Mouse (Mus musculus) erythroid progenitor cell, adult 5-6 weeks (primary cell): ENCODE measurements around the gene Sertad4. TPM values are rescaled to one million over a fixed set of nuclear protein-coding genes. Genes with fewer than 3 reads are reported as not detected.

Experiments used
- ATAC-seq: replicated peaks from 2 replicates; pipeline ENCODE4 v1.8.0; 2016; ENCODE audit warnings: moderate number of reproducible peaks, mild to moderate bottlenecking, moderate TSS enrichment, inconsistent platforms; ENCODE audit not compliant: poor library complexity, low FRiP score, severe bottlenecking
- total RNA-seq, 2 experiments: library from RNA; stranded (forward) in 1 of 2; stranded (reverse) in 1 of 2; fragments of 150-400 nt in 1 of 2; fragments of 186-747, 209-891 nt in 1 of 2; gene quantifications; 2 replicates each; pipeline versions ENCODE4 v1.2.3 to v1.2.4; 2015 to 2017; ENCODE audit warnings: low replicate concordance in 2 of 2

The Sertad4 gene
- total RNA-seq, 2 experiments from 2014 or later: not detected

DNA sequence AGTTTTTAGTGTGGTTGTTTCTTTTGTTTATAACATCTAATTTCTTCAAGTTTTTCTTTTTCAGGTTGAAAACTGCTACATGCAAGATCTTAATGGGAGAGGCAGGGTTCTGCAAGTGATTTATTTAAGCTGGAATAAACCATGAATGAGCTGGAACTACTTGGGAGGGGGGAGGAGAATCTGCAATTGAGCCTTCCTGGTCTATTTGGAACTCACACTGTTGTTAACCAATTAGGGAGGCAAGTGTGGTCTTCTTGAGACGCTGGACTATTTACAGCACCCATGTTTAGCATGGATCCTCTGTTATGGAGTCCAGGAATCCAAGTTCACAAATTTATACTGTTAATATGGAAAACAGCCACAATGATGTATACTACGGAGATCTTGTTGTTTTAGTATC lies 2.1 kb downstream of the Sertad4 start:
- ATAC-seq: no peak

DNA sequence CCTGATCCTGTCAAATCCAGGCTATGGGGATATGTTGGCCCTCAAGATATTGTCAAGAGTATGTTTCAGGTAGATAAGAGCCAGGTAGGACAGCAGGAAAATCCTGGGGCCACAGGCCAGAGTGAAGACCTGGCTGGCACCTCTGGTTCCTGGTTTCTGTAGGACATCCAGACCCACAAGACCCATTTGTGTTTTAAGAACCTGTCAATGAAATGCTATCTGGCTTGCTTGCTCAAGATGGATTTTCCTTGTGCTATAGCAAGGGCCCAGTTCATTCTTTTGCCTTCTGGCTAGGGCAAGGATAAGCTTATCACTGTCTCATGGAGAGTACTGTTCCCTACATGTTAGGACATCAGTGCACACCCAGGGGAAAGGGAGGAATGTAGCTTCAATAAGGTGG lies 3.5 kb downstream of the Sertad4 start:
- ATAC-seq: no peak

DNA sequence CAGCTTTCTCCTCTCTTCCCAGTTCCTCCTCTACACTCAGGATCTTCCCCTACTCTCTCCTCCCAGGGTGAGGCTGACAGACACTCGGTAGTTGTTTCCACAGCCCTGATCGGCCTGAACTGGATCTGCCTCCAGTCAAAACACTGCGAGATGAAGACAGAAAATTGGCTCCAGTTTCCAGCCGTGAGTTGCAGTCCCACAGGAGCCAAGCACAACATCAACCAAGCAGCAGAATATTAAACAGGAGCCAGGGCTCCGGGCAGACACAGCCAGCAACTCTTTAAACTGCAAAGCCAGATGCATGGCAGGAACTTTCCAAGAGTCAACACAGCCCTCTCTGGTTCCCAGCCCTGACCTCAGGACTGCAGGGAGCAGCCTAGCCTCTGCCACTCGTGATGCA lies 3.9 kb downstream of the Sertad4 start:
- ATAC-seq: no peak

DNA sequence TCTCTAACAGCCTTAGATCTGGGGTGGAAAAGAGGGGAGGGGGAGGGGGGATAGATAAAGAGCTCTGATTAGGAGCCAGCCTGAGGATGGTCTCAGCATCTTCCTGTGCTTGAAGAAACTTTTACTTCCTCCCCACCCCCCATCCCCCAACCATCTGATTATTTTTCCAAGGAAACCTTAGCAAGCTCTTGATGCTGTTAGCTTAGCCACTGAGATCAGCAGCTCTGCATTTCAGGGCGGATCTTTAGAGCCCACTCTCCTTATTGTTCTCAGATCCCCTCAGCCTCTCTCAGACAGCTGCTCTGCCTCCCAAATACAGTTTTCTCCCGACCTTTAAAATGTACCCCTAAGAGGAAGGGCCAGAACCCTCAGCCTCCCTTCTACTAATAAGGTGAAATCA lies 4.4 kb downstream of the Sertad4 start:
- ATAC-seq: no peak

DNA sequence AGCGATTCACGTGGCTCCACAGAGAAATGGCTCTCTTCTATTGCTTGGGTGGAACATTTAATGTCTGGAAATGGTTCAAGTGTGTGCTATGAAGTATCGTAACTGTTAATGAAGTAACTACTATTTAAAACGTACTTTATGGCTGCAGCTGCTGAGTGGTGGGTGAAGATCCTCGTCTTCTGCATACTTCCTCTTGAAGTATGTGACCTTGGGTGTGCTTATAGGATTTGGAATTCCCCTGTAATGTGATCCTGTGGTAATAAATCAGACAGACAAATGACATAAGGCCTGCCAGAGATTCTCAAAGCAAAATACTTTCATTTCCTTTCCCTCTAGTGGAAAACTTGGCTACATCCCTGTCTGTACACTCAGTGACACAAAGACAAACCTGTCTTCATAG lies 5.9 kb downstream of the Sertad4 start:
- ATAC-seq: no peak

DNA sequence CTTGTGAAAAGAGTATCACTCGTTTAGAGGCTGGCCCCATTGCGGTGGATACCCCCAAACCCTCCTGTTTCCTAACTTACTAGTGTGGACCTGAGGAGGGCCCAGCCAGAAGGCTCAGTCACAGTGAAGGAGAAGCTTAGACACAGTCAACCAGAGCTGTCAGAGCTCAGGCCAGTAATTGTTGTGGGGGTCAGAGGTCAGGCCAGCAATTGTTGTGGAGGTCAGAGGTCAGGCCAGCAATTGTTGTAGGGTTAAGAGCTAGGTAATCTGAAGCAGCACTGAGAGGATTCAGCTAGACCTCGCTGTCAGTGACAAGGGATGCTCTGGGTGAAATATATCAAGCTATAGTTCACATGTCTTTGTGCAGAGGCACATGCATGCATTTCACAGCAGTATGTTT lies 8.3 kb downstream of the Sertad4 start:
- no peak for ATAC-seq

DNA sequence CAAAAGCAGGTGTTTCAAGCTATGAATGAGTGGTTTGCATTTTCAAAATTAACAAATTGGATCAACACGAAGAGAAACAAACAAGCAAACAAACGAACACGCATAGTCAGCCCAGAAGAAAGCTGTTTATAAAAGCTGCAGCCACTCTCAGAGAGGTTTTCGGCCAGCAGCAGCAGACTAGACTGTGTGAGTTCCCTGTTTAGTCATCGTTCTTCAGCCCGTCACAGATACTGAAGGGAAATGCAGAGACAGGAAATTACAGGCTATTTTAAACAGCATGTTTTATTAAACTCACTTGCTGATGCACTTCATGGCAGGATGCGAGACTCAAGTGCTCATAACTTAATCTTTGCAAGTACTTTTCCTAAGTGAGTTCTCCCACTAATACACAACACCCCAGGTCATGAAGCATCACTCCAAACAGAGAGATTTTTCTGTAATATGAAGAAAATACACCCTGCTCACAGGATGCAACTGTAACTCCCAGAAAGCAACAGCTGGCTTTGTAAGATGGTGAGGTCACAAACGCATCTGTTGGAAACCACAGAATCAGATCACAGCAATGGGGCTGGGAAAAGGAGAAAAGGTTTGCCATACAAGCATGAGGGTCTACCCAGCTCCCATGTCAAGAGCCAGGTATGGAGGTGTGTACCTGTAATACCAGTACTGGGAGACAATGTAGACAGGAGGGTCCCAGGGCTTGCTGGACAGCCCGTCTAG lies 14.3 kb downstream of the Sertad4 start:
- ATAC-seq: no peak

DNA sequence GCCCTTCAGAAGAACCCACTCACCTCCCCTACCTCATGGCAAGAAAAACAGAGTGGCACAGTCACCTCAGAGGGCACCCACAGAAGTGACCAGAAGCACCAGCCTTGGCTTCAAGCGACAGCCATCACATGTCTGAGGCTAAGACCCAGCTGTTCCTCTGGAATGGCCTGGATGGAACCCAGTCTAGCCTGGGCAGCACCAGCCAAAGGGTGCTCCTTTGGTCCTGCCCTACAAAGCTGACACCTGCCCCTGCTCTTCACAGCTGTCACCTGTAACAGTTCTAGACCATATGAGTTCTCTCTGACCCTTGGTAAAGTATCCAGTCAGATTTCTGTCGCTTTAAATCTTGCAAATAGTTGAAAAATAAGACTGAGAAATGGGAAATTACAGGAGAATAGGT lies 14.9 kb downstream of the Sertad4 start:
- ATAC-seq: no peak

DNA sequence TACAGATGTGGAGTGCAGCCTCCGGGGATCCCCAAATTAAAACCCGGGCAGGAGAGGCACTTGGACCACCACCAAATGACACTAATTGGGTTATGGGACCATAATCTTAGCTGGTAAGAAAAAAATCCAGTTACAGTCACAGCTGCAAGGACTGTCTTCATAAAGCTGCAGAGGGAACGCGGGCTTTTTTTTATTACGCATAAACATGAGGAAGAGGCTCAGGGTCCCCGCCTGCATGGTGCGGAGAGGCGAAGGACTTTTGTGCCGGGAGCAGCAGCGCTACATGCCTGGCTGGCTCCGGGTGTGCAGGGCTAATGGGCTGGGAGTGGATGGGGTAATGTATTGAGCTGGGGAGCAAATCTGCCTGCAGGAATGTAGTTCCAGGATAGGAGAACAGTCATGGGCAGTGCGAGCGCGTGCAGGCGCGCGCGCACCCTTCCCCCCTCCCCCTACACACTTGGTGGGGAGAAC lies 20.3 kb downstream of the Sertad4 start:
- ATAC-seq: no peak

DNA sequence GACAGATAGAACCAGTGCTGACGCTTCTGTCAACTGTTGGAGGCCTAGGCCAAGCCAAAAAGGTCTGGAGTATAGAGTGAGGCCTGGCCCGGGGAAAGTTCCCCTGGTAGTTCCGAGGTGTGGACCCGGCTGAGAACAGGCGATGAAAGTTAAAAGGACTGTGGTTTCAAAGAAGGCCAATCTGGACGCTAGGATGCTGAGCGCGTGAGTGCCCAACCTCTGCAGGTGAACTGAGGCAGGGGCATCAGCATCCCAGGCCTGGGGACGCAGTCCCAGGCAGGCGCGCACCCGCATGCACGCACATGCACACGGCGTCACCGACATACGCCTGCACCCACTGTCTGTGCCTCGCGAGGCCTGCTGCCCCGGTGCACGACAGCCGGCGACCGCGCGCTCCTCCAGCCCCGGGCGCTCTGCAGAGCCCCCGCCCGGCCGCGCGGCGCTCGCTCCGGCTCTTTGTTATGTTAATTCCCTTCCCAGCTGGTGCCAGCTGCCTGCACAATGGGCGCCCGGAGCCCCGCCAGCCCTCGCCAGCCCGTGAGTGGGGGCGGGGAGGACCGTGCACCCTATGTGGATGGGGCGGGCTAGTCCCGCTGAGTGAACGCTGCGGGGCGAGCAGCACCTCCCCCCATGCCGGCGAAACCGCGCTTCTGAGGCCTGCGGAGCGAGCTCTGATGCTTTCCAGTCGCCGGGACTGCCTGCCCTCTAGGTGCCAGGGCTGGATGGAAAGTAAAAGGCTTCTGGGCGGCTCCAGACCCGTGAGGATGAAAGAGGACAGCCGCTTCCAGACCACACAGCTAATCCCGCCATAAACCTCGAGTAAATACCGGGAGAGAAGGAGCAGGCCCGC lies 21.0 kb downstream of the Sertad4 start:
- no peak for ATAC-seq

DNA sequence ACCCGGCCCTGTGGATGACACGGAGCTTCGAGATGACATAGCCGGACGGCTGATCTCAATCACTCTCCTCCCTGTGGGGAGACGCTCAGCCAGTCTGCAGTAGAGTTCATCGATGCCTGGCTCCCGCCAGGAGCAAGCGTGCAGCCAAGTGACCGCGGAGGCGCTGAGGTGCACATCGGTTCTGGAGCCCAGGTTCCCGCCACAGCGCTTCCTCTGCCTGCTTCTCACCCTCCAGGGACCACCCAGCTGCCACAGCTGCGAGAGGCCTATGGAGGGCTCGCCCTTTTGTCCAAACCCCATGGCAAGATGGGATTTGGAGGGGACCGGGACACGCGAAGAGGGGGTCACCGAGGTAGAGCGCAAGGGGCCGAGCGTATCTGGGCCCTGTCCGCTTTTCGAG lies 22.0 kb downstream of the Sertad4 start:
- no peak for ATAC-seq

DNA sequence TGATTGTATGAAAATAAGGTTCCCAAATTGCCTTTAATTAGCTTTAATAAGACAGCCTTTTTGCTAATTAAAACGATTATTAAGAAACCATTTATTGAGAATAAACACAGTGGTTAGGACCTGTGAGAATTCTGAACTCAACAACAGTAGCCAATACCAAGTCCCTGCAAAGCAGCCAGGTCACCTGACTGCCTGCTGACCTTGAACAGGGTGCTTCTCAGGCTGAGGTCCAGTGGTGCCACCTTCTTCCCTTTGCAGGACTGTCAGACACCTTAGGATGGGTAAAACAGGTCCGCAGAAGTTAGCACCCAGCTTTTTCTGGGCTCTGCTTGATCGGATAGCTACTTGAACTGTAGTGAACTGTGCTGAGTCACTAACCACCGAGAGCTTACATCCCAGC lies 22.5 kb downstream of the Sertad4 start:
- no peak for ATAC-seq

DNA sequence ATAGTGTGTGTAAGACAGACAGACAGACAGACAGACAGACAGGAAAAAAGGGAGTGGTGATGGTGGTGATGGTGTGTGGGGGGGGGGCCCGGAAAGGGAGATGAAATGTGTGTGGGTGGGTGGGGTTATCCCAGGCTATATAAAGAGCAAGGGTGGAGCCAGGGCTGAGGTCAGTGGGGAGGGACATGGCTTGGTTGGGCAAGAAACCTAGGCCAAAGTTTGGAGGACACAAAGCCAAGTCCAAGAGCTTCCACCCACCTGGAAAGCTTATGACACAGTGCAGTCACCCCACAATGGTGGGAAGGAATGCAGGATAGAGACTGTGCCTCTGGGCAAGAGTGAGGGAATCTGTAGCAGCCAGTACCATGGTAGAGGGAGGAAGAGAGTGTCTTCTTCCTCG lies 23.2 kb downstream of the Sertad4 start:
- ATAC-seq: no peak

DNA sequence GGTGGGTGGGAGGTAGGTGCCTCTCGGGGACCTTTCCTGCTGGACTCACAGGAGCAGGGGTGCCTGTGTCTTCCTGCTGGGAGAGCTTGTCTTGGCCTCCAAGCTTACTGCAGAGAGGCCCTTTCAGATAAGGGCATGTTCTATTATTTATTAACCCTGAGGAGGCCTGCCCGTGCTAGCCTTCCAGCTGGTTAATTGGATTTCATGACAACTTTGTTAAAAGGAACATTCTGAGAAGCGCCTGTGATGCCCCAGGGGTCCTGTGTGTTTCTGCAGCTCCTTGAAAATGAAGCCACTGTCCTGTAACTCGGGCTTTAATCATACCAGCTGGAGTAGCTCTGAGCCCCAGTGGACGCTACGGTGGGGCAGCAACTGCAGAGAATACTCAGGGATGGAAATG lies 25.1 kb downstream of the Sertad4 start:
- ATAC-seq: no peak

DNA sequence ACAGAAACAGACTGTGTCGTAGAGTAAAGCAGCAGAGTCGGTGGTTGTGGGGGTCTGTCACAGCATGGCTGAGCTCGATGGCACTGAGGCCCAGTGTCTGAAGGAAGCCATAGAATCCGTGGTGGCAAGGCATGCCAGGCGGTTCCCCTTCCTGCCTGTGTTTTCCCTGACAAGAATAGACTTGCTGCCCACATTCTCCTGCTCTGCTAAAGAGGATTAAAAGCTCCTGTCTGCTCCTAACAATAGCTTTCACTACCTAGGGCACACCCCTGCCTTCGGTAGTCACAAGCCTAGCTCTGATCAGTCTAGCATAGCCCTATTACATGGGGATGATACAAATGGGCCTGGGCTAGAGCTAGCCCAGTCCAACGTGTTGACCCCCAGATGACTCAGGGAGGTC lies 26.6 kb downstream of the Sertad4 start:
- no peak for ATAC-seq

DNA sequence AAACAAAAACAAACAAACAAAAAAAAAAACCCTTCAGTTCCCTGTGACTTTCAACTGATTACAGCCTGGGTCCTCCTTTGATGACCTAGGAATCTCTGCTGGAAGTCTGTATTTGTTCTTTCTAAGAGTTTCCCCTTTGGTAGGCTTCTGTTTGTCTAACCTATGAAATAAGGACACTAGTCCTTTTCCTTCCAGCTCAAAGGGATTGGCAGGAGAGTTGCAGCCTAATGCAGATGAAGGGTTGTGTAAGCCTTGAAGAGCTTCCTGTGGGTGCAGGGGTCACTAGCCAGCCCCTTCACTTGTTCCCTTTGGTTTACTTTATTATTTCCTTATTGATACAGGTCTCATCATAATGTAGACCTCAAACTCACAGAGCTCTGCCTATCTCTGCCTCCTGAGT lies 27.6 kb downstream of the Sertad4 start:
- no peak for ATAC-seq

DNA sequence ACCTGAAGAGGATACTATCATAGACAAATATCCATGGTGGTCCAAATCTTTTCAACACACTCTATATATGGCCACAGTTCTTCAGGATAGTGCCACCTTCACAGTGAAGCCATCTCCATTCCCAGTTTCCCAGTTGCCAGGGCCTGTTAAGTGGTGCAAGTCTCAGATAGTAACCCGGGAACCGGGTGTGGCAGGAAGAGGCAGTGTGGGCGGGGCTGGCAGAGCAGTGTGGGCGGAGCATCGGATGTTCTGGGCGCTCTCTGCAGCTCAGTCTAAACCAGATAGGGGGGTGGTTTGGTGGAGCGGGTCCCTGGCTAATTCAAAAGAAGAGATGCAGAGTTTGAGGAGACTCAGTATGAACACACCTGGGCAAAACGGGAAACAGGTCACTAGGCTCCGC lies 29.8 kb downstream of the Sertad4 start:
- peak; percentile 52; the same call in 1 of the 2 replicates for ATAC-seq

DNA sequence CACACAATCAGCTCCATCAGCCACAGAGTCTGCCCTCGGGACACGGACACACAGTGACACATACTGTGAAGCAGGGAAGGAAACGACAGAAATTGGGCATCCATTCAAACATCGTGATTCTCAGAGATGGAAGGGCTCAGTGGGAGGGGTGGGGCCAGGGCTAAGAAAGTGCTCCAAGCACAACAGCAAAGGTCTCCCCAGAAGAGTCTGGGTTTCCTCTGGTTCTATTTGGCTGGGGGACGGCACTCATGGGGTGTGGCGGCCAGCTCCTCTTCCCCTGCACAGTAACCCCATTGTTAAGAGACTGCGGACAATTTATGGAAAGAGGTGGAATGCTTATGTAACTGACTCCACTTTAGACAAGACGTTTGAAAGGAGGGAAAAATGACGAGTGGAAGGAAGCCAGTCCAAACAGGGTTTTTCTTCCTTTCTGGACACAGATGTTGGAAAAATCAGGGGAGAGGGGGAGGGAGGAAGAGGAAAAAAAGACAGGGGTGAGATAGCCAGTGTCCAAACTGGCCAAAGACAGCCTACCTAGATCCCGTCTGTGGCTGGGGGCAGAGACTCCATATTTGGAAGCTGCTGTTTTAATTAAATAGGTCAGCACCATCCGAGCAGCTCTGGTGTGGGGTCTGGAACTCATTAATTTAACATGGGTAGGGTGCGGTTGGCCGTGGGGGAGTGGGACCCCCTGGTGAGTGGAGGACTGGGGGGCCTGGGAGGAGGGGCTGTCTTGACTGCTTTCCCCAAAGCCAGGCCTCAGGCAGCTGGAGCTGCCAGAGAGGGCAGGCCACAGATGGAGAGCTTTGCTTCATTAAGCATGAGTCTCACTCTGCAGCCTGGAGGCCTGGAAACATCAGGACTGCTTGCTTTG lies 32.7 kb downstream of the Sertad4 start:
- no peak for ATAC-seq

DNA sequence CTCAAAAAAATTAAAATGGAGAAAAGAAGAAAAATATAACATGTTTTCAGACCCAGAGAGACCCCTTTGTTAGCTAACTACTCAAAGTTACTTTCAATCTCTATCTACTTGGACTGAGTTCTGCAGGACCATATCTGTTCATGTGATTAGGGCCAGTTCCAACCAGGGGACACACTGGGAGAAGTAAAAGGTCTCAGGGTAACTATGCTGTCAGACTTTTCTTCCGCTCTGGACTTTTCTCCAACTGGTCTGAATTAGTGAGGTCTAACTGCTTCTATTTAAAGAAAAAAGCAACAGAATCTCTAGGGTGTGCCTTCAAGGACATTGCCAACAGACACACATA lies 33.3 kb downstream of the Sertad4 start:
- no peak for ATAC-seq

DNA sequence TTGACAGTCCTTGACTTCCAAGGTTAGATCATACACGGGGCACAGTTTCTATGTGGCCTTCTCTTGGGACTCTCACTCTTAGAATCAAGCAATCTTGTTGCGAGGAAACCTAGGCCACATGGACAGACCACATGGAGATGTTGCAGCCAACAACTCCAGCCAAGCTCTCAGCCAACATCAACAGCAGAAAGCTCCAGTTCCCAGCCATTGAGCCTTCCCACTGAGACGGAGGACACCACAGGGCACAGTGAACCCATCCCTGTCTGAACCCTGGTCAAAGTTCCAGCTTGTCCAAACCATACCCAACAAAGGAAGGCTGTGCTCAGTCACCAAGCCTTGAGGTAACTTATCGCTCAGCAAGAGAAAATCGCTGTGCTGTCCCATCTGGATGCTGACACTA lies 37.2 kb downstream of the Sertad4 start:
- ATAC-seq: no peak

DNA sequence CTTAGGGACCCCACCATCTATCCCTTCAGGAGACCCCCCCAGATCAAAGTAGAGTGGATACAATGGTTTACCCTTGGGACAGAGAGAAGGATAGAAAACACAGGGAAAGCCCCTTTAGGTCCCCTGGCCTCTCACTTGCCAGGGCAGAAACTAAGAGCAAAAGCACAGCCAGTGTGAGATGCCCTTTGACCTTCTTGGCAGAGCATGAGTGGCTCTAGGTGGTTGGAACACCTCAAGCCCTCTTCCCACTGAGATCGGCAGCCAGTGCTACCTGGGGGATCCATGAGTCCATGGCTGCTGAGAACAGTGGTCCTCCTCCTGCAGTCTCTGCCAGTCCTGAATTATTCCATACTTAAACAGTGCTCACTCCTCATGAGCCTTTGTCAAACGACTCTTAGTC lies 39.8 kb downstream of the Sertad4 start:
- ATAC-seq: no peak
